Mouse (Mus musculus) midbrain, embryonic 15.5 days (tissue): ENCODE data around the gene Gm8897. TPM values are rescaled to one million over a fixed set of nuclear protein-coding genes. Genes with fewer than 3 reads are reported as not detected.
"Not testable (repeated sequence)": the region's sequence is repeated elsewhere in the genome, so short reads cannot be mapped to it uniquely, and the experiment has no call there.

Experiments used
- ATAC-seq: fragments of 200-750 bp; cut with Nextera tagmentation; replicated peaks from 2 replicates; pipeline ENCODE4 v1.8.0; 2017; ENCODE audit warnings: moderate TSS enrichment
- H3K27ac ChIP-seq: fragments of 300-500 bp; sonication (generic); 2 replicates; pipeline ENCODE4 v1.5.1; 2015; ENCODE audit warnings: mild to moderate bottlenecking, inconsistent platforms
- H3K27me3 ChIP-seq: fragments of 300-500 bp; sonication (generic); replicated peaks from 2 replicates; pipeline ENCODE4 v1.6.1; 2015; ENCODE audit warnings: inconsistent platforms
- H3K36me3 ChIP-seq: fragments of 300-500 bp; sonication (generic); replicated peaks from 2 replicates; pipeline ENCODE4 v1.6.1; 2015; ENCODE audit warnings: inconsistent platforms
- H3K4me1 ChIP-seq: fragments of 300-500 bp; sonication (generic); 2 replicates; pipeline ENCODE4 v1.6.1; 2015; ENCODE audit warnings: inconsistent platforms
- H3K4me2 ChIP-seq: fragments of 300-500 bp; sonication (generic); 2 replicates; pipeline ENCODE4 v1.6.1; 2015; ENCODE audit warnings: inconsistent platforms, mild to moderate bottlenecking, moderate library complexity
- H3K4me3 ChIP-seq: fragments of 300-500 bp; sonication (generic); 2 replicates; pipeline ENCODE4 v1.5.1; 2015; ENCODE audit warnings: mild to moderate bottlenecking, inconsistent platforms
- H3K9ac ChIP-seq: fragments of 300-500 bp; sonication (generic); 2 replicates; pipeline ENCODE4 v1.6.1; 2015; ENCODE audit warnings: mild to moderate bottlenecking, inconsistent platforms
- H3K9me3 ChIP-seq: fragments of 300-500 bp; sonication (generic); 2 replicates; pipeline ENCODE4 v1.6.1; 2016; ENCODE audit warnings: inconsistent platforms
- WGBS: fragments of 180-500 bp; shearing (Covaris S2); methylation state at CpG from one replicate; pipeline ENCODE4 v1.1.7; 2015; ENCODE audit warnings: mixed read lengths; 5-methylcytosine and 5-hydroxymethylcytosine counted together
- polyA plus RNA-seq: library from polyadenylated mRNA; unstranded; fragments of >200 nt; fragmentation: Nextera tagmentation; extraction: Ambion mirVana; gene quantifications from 2 replicates; pipeline ENCODE4 v1.2.1, GENCODE M21; 2015

Gene Gm8897
- not detected in 2 replicates for polyA plus RNA-seq

DNA sequence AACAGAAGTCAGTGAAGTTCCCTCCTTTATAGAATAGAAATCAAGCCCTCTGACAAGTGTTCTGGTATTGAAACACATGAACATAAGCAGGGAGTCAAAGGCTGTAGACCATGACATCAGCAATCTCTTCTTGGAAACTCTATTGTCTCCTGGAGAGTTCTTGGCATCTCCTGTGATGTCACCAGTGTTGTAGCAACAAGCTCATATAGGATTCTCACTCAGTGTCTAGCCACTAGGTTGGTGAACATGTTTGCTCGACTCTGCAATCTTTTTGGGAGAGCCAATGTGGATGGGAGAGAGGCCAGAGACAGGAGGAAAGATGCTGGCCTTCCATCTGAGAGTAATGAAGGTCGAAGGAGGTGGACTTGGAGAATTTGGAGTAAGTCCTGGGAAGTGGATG lies at the start of gene Gm8897:
Gm8897 (plus strand) TSS at position 301 of the 400 bp plus-strand sequence.
- not testable (repeated sequence) for H3K27ac ChIP-seq, H3K9me3 ChIP-seq, ATAC-seq, H3K4me2 ChIP-seq, H3K27me3 ChIP-seq, H3K4me1 ChIP-seq, H3K9ac ChIP-seq, H3K36me3 ChIP-seq, H3K4me3 ChIP-seq
- WGBS, result 52% methylated on average over 2 of the region's 2 CpGs

DNA sequence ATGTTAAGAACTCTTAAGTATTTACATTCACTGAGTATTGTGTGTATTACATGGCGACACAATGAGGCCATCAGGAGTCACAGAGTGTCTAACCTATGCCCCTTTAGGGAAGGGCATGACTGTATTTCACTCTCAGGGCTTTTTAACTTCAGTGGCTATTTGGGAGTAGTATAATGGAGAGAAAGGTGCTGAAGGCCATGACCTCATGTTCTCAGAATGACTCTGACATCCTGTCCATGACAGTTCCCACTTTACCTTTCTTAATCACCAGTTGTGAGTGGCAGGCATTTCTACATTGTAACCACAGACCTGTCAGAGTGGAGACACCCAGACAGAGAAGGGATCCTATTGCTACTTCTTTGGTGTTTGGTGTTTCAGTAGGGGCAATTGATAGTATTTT lies 473 bp downstream of the Gm8897 start:
- ATAC-seq, H3K27ac ChIP-seq, H3K9ac ChIP-seq, H3K4me3 ChIP-seq, H3K4me2 ChIP-seq, H3K27me3 ChIP-seq, H3K36me3 ChIP-seq, H3K9me3 ChIP-seq, H3K4me1 ChIP-seq: not testable (repeated sequence)
- 73% methylated on average over 1 of the region's 1 CpGs for WGBS

Other genes with a start within 250 kb of the Gm8897 start
- gene Gm5861, start 233.3 kb upstream of the Gm8897 start, polyA plus RNA-seq, result not detected in 2 replicates
- gene Gm8890, start 160.4 kb upstream of the Gm8897 start, polyA plus RNA-seq, result not detected in 2 replicates
- not detected in 2 replicates for gene Speer1, start 74.9 kb upstream of the Gm8897 start, polyA plus RNA-seq
- gene Gm8906, start 86.3 kb downstream of the Gm8897 start, polyA plus RNA-seq, result not detected in 2 replicates
- not detected in 2 replicates for gene Gm6460, start 178.5 kb downstream of the Gm8897 start, polyA plus RNA-seq